Mouse (Mus musculus) ES-E14 (cell line): ENCODE results near the gene Erlin1. TPM values are rescaled to one million over a fixed set of nuclear protein-coding genes. Genes with fewer than 3 reads are reported as not detected.

Experiments used
- DNase-seq: peaks from one replicate; pipeline ENCODE4 v3.0.0-alpha.2; 2013; ENCODE audit warnings: low read depth, low spot score
- H3K27ac ChIP-seq: 2 replicates; pipeline ENCODE4 v1.5.1; 2012; ENCODE audit warnings: low read depth, mild to moderate bottlenecking, low read length, moderate library complexity, mixed read lengths; ENCODE audit not compliant: poor library complexity, insufficient read depth, severe bottlenecking
- H3K36me3 ChIP-seq: 2 replicates; pipeline ENCODE4 v1.6.1; 2012; ENCODE audit warnings: mild to moderate bottlenecking, low read length, moderate library complexity, mixed read lengths; ENCODE audit not compliant: control insufficient read depth, poor library complexity, insufficient read depth, severe bottlenecking
- H3K4me1 ChIP-seq, 2 experiments: fragments of 150-350 bp in 1 of 2; sonication (generic) in 1 of 2; 2 replicates each; pipeline ENCODE4 v1.6.1; 2012; ENCODE audit warnings: low read length in 2 of 2, mild to moderate bottlenecking in 1 of 2, mixed read lengths in 1 of 2; ENCODE audit not compliant: control insufficient read depth in 2 of 2, insufficient read depth in 2 of 2, poor library complexity in 1 of 2
- H3K4me3 ChIP-seq, 2 experiments: fragments of 150-350 bp in 1 of 2; sonication (generic) in 1 of 2; 2 replicates each; pipeline ENCODE4 v1.5.1; 2012; ENCODE audit warnings: low read length in 2 of 2, low read depth in 1 of 2, mild to moderate bottlenecking in 1 of 2, mixed read lengths in 1 of 2; ENCODE audit not compliant: insufficient read depth in 1 of 2, poor library complexity in 1 of 2, severe bottlenecking in 1 of 2
- H3K9ac ChIP-seq: 2 replicates; pipeline ENCODE4 v1.6.1; 2012; ENCODE audit warnings: low read depth, mild to moderate bottlenecking, low read length, mixed read lengths; ENCODE audit not compliant: poor library complexity, insufficient read depth, severe bottlenecking
- H3K9me3 ChIP-seq: fragments of 150-350 bp; sonication (generic); 2 replicates; pipeline ENCODE4 v1.6.1; 2012; ENCODE audit warnings: low read depth, mild to moderate bottlenecking, low read length; ENCODE audit not compliant: control insufficient read depth, insufficient read depth
- CHD2 ChIP-seq: IDR thresholded peaks from 2 replicates; pipeline ENCODE4 v1.6.1; 2014; ENCODE audit warnings: mild to moderate bottlenecking, low read depth, low read length, inconsistent platforms
- HCFC1 ChIP-seq: IDR thresholded peaks from 2 replicates; pipeline ENCODE4 v1.6.1; 2012; ENCODE audit warnings: low read length, inconsistent platforms, borderline replicate concordance; ENCODE audit not compliant: insufficient read depth
- MAFK ChIP-seq: IDR thresholded peaks from 2 replicates; pipeline ENCODE4 v1.6.1; 2014; ENCODE audit warnings: mild to moderate bottlenecking, low read depth, low read length, inconsistent platforms; ENCODE audit not compliant: insufficient read depth
- ZC3H11A ChIP-seq: IDR thresholded peaks from 2 replicates; pipeline ENCODE4 v1.6.1; 2012; ENCODE audit warnings: low read depth, mild to moderate bottlenecking, inconsistent platforms, low read length, borderline replicate concordance
- ZNF384 ChIP-seq: IDR thresholded peaks from 2 replicates; pipeline ENCODE4 v1.6.1; 2012; ENCODE audit warnings: low read depth, low read length, inconsistent platforms
- in situ Hi-C, 2 experiments: fragments of 600-800 bp; cut with MboI; formaldehyde crosslinking; loops; one replicate each; pipeline ENCODE4 v1.15.1; 2025; ENCODE audit warnings: low sequenced_read_pairs in 2 of 2, inconsistent platforms in 1 of 2; ENCODE audit not compliant: unreplicated experiment in 2 of 2
- total RNA-seq: library from RNA; depleted of rRNA; stranded (reverse); fragments of 300-350 nt; gene quantifications from 2 replicates; pipeline ENCODE4 v1.2.3, GENCODE M21; 2012; rRNA removed

Erlin1 gene
- total RNA-seq: 20.9 and 22.7 TPM in 2 replicates

DNA sequence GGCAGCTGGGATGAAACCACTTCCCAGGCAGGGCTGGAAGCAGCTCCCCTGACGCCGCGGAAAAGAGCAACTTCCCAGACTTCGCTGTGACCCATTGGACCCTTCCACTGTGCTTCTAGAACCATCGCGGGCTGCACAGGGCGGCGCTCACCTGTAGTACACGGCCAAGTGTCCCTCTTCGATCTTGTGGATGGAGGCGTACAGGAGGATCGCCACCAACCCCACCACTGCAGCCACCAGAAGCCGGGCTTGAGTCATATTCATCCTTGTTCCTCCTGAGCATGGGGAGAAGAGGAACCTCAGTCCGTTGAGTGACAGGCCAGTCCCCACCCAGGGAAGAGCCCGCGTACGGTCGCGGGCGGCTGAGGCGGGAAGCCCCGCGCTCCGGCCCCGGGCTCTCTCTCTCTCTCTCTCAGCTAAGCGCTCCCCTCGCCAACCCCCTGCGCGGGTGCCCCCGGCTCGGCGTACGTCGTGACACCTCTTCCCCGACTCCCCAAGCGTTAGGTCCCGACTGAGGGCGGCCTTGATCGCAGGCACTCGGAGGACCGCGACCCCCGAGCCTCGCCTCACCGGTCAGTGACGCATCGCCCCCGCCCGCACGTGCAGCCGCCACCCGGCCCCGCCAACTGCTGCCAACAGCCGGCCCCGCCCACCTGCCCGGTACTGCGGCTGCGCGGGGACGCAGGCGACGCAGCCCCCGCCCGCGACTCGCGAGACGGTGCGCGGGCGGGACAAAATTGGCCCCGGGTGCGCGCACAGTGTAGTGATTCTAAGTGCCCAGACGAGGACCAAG, at the start of gene Erlin1:
TSS of gene Erlin1 (minus strand) at position 665 of the 793 bp plus-strand sequence.
- no peak for TF ChIP-seq ZNF384
- TF ChIP-seq HCFC1: no peak
- no peak for TF ChIP-seq ZC3H11A
- H3K36me3 ChIP-seq: no peaks in the 10 kb centered on the region
- peak within 1 kb of the TSS; percentile 80 for H3K9ac ChIP-seq
- peaks cover 1 to 3% of the 10 kb centered on the region in 2 experiments; a peak in 1 of 4 replicates for H3K4me1 ChIP-seq
- in situ Hi-C loops: no loop called here
- peak within 1 kb of the TSS; percentile 83 to 87 for H3K4me3 ChIP-seq
- H3K27ac ChIP-seq: no peak within 1 kb of the TSS
- H3K9me3 ChIP-seq: no peaks in the 10 kb centered on the region
- peak; percentile 49 for DNase-seq

GRCm38 (mm10) chr19:44117793-44118192, 48.2 kb upstream of the Erlin1 start:
- H3K27ac ChIP-seq: no peak overlapping the region
- TF ChIP-seq ZNF384 (no peak), MAFK (no peak), CHD2 (no peak), ZC3H11A (no peak), HCFC1 (no peak)
- no peak overlapping the region for H3K4me3 ChIP-seq
- no peak for DNase-seq
- no peaks in the 10 kb centered on the region for H3K9me3 ChIP-seq
- peaks cover 39% of the 10 kb centered on the region for H3K36me3 ChIP-seq
- in situ Hi-C loops: no loop called here
- no peaks in the 10 kb centered on the region for H3K4me1 ChIP-seq
- H3K9ac ChIP-seq: no peak overlapping the region

- in situ Hi-C loops: no loop called here
- Histone ChIP-seq H3K9me3 (no peaks in the 10 kb centered on the region), H3K36me3 (peaks cover 34% of the 10 kb centered on the region), H3K27ac (no peak overlapping the region), H3K4me1 (peaks cover 0 to 2% of the 10 kb centered on the region in 2 experiments; a peak in 1 of 4 replicates), H3K4me3 (no peak overlapping the region), H3K9ac (no peak overlapping the region)
- TF ChIP-seq MAFK: no peak
- no peak for TF ChIP-seq HCFC1
- TF ChIP-seq CHD2: no peak
- TF ChIP-seq ZNF384: no peak
- no peak for TF ChIP-seq ZC3H11A
- DNase-seq: peak; percentile 36
Observed at GRCm38 (mm10) chr19:44111706-44112105, 42.1 kb upstream of the Erlin1 start.

DNA sequence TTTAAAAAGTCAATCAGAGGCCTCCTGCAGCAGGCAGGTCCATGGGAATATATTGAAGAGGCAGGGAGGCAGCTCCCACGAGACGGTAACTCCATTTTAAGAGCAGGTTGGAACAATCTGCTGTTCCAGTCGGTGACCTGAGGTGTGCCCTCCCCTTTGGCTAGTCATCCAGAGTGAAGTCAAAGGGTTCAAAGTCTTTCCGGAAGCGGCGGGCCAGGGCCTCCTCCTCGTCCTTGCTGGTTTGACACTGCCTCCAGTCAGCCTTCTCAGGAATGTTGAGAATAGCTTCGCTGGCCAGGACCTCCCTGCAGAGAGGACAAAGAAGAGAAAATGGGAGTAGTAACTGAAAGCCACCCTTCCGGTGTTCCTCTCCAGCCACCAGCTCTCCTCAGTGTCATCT, 40.8 kb upstream of the Erlin1 start:
- H3K36me3 ChIP-seq: peaks cover 31% of the 10 kb centered on the region
- no peak for DNase-seq

More for the DNA sequence above, 40.8 kb upstream of the Erlin1 start:
- Histone ChIP-seq H3K27ac (no peak overlapping the region), H3K4me1 (peaks cover 2% of the 10 kb centered on the region in 2 experiments; a peak in 1 of 4 replicates), H3K9me3 (no peaks in the 10 kb centered on the region), H3K4me3 (no peak overlapping the region), H3K9ac (no peak overlapping the region)
- TF ChIP-seq ZC3H11A (no peak), ZNF384 (no peak), MAFK (no peak), HCFC1 (no peak), CHD2 (no peak)
- in situ Hi-C loops: no loop called here
